Mouse (Mus musculus) adrenal gland, adult 18-20 months (tissue): ENCODE measurements around the gene Dnajc16. TPM values are rescaled to one million over a fixed set of nuclear protein-coding genes. Genes with fewer than 3 reads are reported as not detected.
"Not testable (repeated sequence)": the region's sequence is repeated elsewhere in the genome, so short reads cannot be mapped to it uniquely, and the experiment has no call there.

Experiments used
- DNase-seq, 2 experiments: peaks; one replicate each; pipeline ENCODE4 v3.0.0; 2021 to 2022; ENCODE audit warnings: low spot score in 2 of 2
- total RNA-seq, 2 experiments: library from RNA; stranded (reverse); gene quantifications; 1 replicate in 1 of 2; 2 replicates in 1 of 2; pipeline ENCODE4 v1.2.3; 2021

The Dnajc16 gene
- total RNA-seq, 2 experiments from 2014 or later, result 18.5 to 25.8 TPM

- no peak for DNase-seq
Measured at GRCm38 (mm10) chr4:141796954-141797353, 6.2 kb upstream of the Dnajc16 start.

DNA sequence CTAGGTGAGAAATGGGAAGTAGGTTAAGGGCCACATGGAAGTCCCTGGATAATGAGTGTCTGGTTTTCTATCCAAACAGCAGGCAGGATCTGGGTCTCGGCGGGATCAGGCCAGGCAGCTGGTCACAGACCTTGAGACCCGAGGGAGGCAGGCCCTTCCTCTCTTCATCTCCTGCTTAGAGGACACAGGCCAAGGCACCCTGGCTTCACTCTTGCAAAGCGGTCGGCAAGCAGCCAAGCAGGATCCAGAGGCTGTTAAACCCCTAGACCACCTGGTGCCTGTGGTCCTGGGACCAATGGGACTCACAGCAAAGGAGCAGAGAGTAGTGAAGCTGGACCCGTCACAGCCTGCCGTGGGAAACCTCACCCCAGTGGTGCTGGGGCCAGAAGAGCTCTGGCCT is 5.6 kb upstream of the Dnajc16 start:
- DNase-seq, result no peak

DNA sequence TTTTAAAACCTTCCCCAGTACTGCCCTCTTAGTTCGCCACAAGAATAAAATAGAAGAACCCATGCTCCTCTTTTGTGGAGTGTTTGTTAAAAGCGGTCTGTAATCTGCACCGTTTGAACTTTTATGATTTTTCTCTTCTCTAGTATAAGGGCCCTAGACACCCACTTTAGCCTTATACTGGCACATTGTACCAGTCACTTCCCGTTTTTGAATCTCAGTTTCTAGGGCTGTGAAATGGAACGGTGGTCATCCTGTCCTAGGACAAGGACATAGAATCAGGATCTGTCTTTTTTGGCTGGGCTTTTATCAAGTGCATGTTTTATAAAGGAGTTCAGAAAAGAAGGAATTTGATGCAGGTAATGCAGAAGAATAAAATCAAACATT is 3.4 kb upstream of the Dnajc16 start:
- no peak for DNase-seq

DNA sequence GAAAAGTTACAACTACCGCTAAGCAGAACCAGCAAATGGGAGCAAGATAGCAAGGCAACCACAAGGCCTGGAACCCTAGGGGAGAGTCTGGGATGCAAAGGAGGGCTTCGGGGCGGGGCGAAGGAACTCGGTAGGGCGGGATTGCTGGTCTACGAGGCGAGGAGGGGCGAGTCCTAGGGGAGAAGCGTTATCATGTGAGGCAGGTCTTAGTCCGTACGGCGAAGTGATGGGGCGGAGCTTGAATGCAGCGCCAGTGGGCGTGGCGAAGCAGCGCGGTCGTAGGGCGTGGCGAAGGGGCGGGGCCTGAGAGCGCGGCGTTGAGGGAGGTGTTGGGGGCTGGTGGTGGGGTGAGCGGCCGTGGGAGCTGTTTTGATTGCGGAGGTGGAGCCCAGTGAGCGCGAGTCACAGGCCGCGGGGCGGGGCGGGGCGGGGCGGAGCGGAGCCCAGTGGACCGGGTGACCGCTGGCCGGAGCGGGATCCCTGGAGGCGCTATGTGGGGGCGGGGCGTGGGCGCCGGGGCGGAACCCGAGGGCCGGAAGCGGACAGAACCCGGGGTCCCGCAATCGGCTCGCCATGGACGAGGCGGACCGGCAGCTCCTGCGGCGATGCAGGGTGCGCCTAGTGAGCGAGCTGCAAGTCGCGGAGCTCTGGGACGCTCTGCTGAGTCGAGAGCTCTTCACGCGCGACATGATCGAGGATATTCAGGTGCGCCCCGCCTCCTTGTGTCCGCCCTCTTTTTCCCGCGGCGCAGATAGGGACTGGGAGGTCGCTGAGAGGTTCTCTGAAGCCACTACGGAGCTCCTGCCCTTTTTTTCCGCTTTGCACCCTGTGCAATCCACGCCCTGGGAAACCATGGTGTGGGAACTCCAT is 2.8 kb upstream of the Dnajc16 start, which contains the start of gene Casp9:
Gene Casp9, plus strand, starts transcription at position 331 of the 870 bp plus-strand sequence.
- DNase-seq, result peak; percentile 99

- no peak for DNase-seq
Measured at GRCm38 (mm10) chr4:141792554-141793281, 2.0 kb upstream of the Dnajc16 start.

DNA sequence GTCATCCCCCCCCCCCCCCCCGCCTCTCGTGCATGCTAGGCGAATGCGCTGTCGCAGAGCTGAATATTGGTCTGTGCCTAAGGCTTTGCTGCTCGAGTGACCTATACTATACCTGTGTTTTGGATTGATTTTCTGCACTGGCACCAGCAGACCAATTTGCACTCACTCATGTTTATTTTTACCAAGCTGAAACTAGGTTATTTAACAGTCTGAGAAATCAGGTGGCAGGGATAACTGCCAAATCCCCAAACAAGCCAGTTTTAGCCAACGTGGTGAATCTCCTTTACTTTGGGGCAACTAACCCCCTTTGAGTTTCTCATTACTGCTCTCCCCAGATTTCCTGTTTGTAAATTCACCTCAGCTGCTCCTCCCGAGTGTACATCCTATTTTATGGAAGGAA is 1.2 kb upstream of the Dnajc16 start:
- no peak for DNase-seq

DNA sequence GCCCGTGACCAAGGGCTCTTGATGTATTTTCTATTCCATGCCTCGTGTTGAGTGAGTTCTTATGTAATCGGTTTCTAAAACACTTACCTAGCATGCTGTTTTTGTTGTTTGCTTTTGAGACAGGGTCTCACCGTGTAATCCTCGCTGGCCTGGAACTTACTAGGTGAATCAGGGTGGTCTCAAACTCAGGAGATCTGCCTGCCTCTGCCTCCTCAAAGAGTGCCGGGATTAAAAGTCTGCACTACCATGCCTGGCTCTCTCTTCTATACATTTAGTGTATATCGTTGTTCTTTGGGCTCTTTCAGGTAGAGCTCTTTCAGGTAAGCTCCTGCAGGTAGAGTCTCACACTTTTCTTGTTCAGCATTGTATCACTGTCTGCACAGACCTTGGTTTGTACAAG is 755 bp upstream of the Dnajc16 start:
- no peak for DNase-seq

- DNase-seq, result no peak
Measured at GRCm38 (mm10) chr4:141789564-141790218, 1.0 kb downstream of the Dnajc16 start.

DNA sequence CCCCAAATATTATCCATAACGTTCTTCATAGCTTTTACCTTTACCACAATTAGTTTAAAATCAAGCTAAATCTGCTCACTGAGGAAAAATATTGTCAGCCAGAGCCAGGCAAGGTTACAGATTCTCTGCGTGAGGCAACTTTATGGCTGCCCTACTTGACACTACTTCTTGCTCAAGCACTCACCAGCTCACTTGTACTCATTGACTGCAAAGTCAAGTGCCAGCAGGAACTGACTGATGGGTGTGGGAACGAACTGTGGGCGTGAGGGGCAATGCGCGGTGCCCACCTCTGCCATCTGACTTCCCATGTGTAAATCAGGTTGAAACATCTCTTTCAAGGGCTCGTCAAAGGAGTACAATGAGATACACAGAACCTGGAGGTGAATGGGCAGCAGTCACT is 3.3 kb downstream of the Dnajc16 start:
- no peak for DNase-seq

DNA sequence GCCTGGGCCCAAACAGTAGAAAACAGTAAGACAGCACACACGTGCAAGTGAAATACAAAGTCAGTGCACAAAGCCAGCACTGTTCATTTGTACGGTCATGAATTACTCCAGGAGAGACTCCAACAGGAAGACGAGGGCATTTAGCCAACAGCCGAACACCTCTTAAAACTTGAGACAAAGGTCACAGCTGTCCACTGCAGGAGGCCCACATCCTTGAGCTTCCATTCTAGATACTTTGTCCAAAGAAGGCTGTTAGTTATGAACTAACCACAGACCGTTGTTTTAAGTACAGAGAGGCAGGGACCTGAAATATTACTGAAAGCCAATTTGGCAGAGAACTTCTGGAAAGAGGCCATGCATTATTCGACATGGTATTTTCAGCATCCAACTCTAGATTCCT is 3.7 kb downstream of the Dnajc16 start:
- DNase-seq, result no peak

DNA sequence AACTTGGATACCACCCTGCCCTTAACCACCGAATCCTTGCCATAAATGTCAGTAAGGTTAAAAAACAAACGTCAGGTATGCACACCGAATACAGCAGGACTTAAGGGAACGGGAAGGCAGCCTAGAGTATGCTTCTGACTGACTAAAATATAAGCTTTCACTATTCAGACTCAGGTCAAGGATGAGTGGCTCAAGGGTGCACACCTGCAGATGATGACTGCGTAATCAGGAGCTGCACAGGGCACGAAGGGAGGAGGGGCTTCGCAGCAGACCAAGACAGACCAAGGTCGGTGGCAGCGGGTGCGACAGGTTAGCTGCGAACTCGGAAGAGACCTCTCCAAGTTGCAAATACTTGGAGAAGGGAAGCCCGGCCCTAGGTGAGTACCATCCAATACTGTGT is 4.6 kb downstream of the Dnajc16 start:
- no peak for DNase-seq

DNA sequence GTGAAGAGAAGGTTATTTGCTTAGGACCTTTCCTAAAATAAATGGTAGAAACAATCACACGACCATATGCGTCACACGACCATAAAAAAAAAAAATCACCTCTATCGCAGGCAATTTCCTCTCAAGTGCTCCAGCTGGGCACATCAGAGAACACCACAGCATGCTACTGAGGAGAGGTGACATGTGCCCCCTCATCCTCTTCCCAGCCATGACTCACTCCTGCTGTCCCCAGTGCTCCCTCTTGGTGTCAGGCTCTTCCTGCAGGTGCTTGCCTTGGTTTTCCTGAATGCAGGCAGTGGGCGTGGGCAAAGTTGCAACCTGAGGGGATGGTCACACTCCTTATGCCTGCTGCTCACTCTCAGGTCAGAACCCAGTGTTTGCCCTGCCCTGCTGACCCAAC is 5.9 kb downstream of the Dnajc16 start:
- DNase-seq, result no peak

DNA sequence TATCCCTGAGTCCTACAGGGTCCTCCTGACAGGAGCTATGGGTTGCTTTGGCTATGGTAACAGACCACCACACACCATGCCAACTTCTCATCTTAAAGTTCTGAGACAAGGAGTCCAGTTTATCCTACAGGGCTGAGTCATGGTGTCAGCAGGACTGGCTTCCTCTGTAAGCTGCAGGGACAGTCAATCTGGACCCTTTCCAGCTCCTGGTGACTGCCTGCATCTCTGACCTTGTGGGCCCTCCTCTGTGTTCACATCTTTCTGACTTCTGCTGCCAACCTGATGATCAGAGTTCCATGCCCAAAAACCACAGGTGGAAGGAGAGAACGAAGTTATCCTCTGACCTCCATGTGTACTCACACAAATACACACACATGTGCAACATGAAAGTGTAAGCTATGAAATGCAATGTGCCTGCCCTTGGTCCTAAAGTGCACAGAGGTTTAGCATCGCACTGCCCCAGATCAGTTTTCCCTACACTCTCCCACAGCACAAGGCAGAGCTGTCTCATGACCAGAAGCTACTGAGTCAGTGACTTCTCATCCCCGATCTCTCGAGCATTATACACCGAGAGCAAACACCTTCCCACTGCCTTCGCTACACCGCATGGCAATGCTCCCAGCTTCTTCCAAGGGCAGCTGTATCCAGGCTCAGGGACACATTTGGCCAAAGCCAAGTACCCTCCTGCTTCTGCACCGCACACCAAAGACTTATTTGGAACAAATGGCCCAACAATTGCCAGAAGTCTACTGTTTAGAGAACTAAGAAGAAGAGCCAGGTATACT is 9.3 kb downstream of the Dnajc16 start:
- no peak for DNase-seq

DNA sequence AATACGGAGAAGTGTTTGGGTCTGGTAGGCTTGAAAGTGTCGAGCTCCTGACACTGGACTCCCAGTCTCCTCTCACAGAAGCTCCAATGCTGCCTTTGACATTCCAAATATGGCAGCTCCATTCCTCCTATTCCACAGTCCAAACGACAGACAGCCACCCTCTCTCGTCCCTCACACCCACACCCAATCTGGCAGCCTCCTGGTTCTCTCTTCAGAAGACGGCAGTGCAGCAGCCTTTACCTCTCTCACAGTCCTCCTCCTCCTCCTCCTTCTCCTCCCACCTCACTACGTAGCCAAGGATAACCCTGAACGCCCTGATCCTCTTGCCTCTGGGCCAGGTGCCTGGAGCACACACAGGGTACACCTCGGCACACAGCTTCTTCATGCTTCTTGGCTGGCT is 10.9 kb downstream of the Dnajc16 start:
- no peak for DNase-seq

- not testable (repeated sequence) for DNase-seq
Measured at GRCm38 (mm10) chr4:141773019-141773418, 17.7 kb downstream of the Dnajc16 start.

DNA sequence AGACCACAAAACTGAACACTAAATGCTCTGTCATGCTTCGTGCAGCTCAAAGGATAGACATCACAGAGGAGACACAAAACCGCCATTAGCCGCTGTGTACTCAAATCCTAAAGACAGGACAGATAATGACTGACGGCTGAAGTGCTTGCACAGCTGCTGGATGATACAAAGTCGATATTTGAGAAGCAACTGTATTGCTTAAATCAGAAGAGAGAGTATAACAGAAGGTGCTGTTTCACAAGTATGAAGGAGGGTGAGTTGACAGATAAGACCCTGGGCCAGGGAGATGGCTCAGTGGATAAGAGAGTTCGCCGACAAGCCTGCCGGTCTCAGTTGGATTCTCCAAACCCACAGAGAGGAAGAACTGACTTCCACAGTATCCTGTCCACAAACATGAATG is 18.9 kb downstream of the Dnajc16 start:
- no peak for DNase-seq

DNA sequence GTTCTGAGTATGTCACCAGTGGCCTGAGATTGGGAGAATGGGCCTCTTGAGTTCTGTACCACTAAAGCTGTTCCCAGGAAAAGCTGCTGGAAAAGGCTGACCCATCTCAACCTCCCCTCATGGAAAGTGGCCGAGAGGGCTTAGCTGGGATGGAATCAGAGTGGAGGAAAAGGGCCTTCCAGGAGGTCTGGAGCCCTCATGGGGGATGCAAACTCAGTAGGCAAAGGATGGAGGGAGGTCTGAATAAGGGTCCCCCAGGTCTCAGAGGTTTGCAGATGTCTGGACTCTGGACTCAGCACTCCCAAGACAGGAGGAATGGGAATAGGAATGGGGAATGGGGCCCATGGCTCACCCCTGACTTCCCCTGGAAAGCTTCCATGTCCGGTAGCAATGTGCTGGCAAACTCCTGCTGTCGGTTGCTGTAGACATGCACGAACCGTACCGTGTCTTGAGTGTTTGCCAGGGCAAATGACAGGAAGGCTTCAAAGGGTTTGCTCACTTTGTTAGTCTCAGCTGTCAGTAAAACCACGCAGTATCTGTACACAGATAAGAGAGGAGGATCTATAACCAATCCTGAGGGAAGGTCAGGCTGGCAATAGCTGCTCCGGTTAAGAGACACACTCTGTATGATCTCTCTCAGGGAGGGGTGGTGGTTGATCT is 21.1 kb downstream of the Dnajc16 start:
- no peak for DNase-seq

DNA sequence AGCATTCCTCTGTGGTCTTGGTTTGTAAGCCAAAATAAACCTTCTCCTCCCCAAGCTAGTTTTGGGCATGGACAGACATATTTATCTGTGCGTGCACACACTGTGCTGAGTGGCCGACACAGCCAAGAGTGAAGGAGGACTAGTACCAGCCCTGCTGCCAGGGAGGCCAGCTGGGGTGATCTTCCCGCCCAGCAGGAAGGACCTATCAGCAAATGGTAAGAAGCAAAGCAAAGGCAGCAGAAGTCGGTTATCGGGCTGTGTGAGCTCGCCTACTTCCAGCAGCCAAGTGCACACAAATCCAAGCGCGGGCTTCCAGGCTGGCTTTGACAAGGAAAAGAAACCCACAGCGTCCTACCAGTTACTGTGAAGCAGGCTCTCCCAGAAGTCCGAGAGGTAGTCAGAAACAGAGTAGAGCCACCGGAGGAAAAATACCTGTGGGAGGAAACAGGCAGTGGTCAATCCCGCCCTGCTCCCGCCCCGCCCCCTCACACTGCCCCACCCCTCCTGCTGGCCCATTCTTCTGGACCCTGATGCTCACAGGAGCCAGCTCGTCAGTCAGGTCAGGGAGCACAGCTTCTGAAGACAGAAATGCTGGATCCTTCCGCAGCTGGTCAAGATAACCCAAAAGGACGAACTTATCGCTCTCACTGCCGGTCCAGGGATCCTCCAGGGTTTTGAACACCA is 23.2 kb downstream of the Dnajc16 start:
- no peak for DNase-seq

DNA sequence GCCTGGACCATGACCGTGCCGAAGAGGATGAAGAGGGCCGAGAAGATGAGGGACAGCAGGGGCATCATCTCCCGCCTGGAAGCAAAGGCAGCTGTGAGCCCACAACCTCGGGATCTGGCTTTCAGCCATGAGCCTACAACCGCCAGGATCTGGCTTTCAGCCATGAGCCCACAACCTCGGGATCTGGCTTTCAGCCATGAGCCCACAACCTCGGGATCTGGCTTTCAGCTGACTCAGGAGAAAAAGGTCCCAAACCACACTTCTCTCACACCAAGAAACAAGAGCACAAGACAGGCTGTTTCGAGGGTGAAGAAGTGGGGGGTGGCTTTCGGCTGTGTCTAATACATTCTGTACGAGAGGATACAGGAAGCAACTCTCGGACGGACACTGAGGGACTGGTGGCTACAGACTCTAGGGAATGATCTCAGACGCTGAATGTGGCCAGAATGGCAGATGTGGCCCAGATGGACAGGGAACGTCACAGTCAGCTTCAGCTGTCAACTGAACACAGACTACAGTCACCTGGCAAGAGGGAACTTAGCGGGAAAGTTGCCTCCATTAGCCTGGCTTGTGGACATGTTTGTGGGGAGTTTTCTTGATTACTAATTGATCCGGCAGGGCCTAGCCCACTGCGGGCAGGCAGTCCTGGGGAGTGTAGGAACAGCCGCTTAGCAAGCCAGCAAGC is 23.9 kb downstream of the Dnajc16 start:
- no peak for DNase-seq
